Mouse (Mus musculus): Measurements from ENCODE around the gene Crhr1. TPM values are rescaled to one million over a fixed set of nuclear protein-coding genes. Genes with fewer than 3 reads are reported as not detected.

The Crhr1 gene
- polyA plus RNA-seq, 1 experiment from 2014 or later, result 0.20 TPM

DNA sequence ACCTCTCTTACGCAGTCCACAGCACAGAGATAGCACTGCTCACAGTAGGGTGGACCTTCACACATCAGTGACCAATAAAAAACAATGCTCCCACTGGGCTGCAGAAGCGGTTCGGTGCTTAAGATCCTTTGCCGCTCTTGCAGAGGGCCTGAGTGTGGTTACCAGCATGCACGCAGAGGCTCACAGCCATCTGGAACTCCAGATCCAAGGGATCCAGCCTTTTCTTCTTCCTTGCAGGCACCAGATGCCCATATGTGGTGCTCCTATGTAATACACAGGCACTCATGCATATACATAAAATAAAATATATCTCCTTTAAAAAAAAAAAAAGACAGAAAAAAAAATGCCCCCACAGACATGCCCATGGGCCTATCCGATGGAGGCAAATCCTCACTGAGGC, 19.0 kb upstream of the Crhr1 start:
- H3K27ac ChIP-seq, result no peak overlapping the region
- 81% methylated on average over 6 of the region's 6 CpGs for WGBS
- H3K4me1 ChIP-seq, result 0 out of 2 replicates have a peak, but pooled peaks cover 5% of the 10 kb centered on the region
- H3K4me3 ChIP-seq, result no peak overlapping the region
- no peak for DNase-seq (ENCODE audit: low spot score)
- peaks cover 10% of the 10 kb centered on the region; the same call in 1 of the 2 replicates for H3K27me3 ChIP-seq (ENCODE audit: insufficient read depth, poor library complexity, severe bottlenecking)
- H3K36me3 ChIP-seq, result no peaks in the 10 kb centered on the region
- no peaks in the 10 kb centered on the region for H3K9me3 ChIP-seq

DNA sequence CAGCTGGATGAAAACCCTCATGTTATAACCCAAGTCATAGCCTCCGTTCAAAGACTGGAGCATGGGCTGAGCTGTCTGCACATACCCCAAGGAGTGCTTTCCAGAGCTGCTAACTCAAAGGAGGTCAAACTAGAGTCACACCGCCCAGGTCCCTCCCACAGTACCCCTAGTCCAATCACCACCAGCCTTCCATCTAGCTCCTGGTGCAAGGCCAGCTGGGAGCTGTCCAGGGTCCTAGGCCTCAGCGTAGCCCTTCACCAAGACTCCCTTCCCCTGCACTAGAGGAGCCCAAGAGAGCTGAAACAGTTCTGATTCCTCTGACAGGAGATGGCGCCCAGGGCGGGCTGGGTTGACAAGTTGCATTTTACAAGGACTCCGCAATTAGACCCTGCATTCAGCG, 18.0 kb upstream of the Crhr1 start:
- no peak overlapping the region for H3K27ac ChIP-seq
- no peaks in the 10 kb centered on the region for H3K9me3 ChIP-seq
- H3K4me1 ChIP-seq, result 0 out of 2 replicates have a peak, but pooled peaks cover 5% of the 10 kb centered on the region
- H3K4me3 ChIP-seq, result no peak overlapping the region
- 3% methylated on average over 7 of the region's 7 CpGs for WGBS
- DNase-seq (ENCODE audit: low spot score), result peak; percentile 95
- H3K27me3 ChIP-seq (ENCODE audit: insufficient read depth, poor library complexity, severe bottlenecking), result peaks cover 5% of the 10 kb centered on the region; the same call in 1 of the 2 replicates
- H3K36me3 ChIP-seq, result no peaks in the 10 kb centered on the region

DNA sequence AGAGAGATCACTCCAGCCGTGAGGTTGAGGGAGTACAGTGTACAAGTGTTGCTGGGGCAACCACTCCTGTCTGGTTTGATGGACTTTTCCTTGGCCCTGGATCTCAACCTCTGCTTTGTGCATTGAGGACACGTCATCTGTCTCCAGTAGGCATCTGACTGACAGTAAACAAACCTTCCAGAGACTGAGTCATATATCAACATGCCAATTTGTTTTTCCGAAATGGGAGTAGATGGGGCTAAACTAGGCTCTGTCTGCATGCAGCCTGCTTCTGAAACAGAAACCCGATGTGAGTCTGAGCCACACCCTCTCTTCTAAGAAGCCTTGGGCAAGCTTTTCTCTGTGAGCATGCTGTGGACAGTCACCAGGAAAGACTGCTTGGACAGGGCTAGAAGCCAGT, 14.3 kb upstream of the Crhr1 start:
- Histone ChIP-seq H3K27ac (no peak overlapping the region), H3K4me1 (0 out of 2 replicates have a peak, but pooled peaks cover 5% of the 10 kb centered on the region), H3K36me3 (no peaks in the 10 kb centered on the region), H3K4me3 (no peak overlapping the region), H3K9me3 (no peaks in the 10 kb centered on the region), H3K27me3 (ENCODE audit: insufficient read depth, poor library complexity, severe bottlenecking) (no peaks in the 10 kb centered on the region; the same call in 1 of the 2 replicates)
- no peak for DNase-seq (ENCODE audit: low spot score)
- WGBS, result 57% methylated on average over 4 of the region's 4 CpGs

- WGBS, result 66% methylated on average over 7 of the region's 7 CpGs
These were observed 9.7 kb upstream of the Crhr1 start for GRCm38 (mm10) chr11:104122966-104123365.

GRCm38 (mm10) chr11:104123479-104123878, 9.2 kb upstream of the Crhr1 start:
- WGBS, result 78% methylated on average over 10 of the region's 10 CpGs
- Histone ChIP-seq H3K27ac (no peak overlapping the region), H3K36me3 (no peaks in the 10 kb centered on the region)

More at GRCm38 (mm10) chr11:104122966-104123365, 9.7 kb upstream of the Crhr1 start:
- Histone ChIP-seq H3K4me1 (no peaks in the 10 kb centered on the region), H3K27me3 (ENCODE audit: insufficient read depth, poor library complexity, severe bottlenecking) (peaks cover 23% of the 10 kb centered on the region; the same call in 1 of the 2 replicates), H3K9me3 (no peaks in the 10 kb centered on the region), H3K4me3 (no peak overlapping the region), H3K36me3 (no peaks in the 10 kb centered on the region), H3K27ac (no peak overlapping the region)
- no peak for DNase-seq (ENCODE audit: low spot score)

DNA sequence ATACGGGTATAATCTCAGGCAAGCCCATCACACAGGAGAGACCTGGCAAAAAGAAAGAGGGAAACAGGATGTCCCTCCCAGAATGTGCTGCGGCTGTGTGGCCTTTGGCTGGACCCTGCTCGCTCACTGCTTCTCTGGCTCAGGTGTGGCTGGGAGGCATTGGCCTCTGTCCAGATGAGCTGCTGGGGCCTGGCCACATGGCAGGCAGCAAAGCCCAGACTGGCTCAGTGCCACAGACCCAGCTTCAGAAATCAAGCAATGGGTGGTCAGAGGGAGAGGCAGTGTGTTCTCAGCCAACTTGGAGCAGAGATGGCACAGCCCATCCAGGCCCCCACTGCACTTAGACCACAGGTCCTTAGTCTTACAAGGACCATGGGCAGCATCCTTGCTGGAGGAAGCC, 8.1 kb upstream of the Crhr1 start:
- DNase-seq (ENCODE audit: low spot score), result no peak
- WGBS, result 82% methylated on average over 3 of the region's 3 CpGs

More at GRCm38 (mm10) chr11:104123479-104123878, 9.2 kb upstream of the Crhr1 start:
- H3K4me3 ChIP-seq, result no peak overlapping the region
- DNase-seq (ENCODE audit: low spot score), result no peak
- no peaks in the 10 kb centered on the region for H3K9me3 ChIP-seq
- H3K27me3 ChIP-seq (ENCODE audit: insufficient read depth, poor library complexity, severe bottlenecking), result peaks cover 28% of the 10 kb centered on the region; the same call in 1 of the 2 replicates
- H3K4me1 ChIP-seq, result no peaks in the 10 kb centered on the region

DNA sequence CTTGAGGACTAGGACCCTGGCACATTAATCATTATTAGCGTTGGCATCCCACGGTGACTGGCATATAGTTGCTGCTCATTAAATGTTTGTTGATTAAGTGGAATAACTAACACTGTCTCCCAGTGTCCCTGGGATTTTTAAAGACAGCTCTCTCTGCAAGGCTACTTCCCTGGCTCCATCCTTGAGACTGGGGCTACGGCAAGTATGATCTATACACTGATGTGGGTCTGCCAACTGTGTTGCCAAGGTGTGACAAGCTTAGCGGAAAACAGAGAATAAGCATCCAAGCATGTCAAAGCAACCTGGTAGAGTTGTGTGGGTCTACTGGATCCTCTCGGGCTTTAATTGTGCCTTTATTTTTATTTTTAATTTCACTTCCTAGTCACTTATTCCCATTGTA, 3.2 kb upstream of the Crhr1 start:
- no peaks in the 10 kb centered on the region for H3K36me3 ChIP-seq
- peaks cover 82% of the 10 kb centered on the region for H3K27me3 ChIP-seq (ENCODE audit: insufficient read depth, poor library complexity, severe bottlenecking)
- WGBS, result 83% methylated on average over 5 of the region's 5 CpGs
- no peaks in the 10 kb centered on the region for H3K9me3 ChIP-seq
- no peak overlapping the region for H3K4me3 ChIP-seq
- H3K4me1 ChIP-seq, result peaks cover 24% of the 10 kb centered on the region
- no peak overlapping the region for H3K27ac ChIP-seq
- DNase-seq (ENCODE audit: low spot score), result no peak

More for the DNA sequence above, 8.1 kb upstream of the Crhr1 start:
- Histone ChIP-seq H3K27ac (no peak overlapping the region), H3K9me3 (no peaks in the 10 kb centered on the region), H3K36me3 (no peaks in the 10 kb centered on the region), H3K27me3 (ENCODE audit: insufficient read depth, poor library complexity, severe bottlenecking) (peaks cover 36% of the 10 kb centered on the region), H3K4me1 (no peaks in the 10 kb centered on the region), H3K4me3 (no peak overlapping the region)

DNA sequence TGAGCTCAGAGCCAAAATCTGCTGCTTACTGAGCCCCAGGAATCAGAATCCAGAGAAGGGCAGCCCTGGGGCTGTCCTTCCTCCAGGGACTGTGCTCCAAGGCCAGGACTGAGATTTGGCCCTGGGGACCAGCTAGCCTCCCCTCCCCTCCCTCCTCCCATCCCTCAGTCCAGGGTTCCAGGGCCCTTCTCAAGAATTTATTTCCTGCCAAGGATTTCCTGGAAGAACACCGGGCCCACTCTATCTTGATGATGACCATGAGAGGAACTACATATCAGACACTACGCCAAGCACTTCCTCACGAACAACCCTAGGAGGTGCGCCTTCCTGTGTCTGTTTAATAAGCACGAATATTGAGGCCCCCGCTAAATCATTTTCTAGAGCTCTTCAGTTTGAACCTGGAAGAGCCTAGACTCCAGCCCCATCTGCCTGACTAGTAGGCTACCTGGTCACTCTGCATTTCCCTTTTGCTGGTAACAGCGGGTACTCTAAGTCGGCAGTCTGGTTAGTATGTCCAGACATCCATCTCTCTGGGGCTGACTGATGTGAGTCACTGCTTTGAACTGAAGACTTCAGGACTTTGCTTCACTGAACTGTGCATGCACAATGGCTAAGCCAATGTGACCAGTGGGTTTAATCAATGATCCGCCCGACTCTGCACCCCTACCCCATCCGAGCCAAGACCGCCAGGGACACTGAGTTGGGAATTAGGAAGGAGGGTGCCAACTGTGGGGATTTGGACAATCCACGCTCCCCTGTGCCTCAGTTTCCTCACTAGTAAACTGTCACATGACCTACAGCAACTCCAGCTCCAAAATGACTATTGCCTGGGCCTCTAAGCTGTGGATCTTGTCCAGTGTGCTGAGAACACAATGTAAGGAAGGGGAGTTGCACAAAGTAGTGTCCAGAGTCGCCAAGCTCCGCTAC, 1.7 kb upstream of the Crhr1 start:
- Histone ChIP-seq H3K4me1 (peaks cover 24% of the 10 kb centered on the region), H3K27ac (no peak overlapping the region), H3K36me3 (no peaks in the 10 kb centered on the region), H3K4me3 (no peak overlapping the region), H3K27me3 (ENCODE audit: insufficient read depth, poor library complexity, severe bottlenecking) (peaks cover 90% of the 10 kb centered on the region), H3K9me3 (no peaks in the 10 kb centered on the region)
- DNase-seq (ENCODE audit: low spot score), result no peak
- 64% methylated on average over 15 of the region's 15 CpGs for WGBS

DNA sequence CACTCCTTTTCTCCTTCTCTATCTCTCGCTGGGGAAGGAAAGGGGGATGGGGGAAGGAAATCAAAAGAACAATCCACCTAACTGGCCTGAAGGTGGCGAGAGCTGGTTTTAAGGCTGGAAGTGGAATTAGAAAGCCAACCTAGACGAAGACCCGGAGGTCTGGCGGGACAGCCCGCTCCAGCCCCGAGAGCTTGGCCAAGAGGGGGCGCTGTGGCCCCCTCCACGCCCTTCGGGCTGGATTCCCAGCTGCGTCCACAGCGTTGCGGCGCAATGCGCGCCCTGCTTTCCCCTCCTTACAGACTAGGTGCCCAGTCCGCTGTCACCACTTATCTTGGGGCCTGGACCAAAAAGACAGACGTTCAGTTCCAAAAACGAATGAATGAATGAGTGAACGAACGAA, 899 bp upstream of the Crhr1 start:
- Histone ChIP-seq H3K27ac (no peak overlapping the region), H3K27me3 (ENCODE audit: insufficient read depth, poor library complexity, severe bottlenecking) (peaks cover 93% of the 10 kb centered on the region), H3K4me3 (peak overlapping the region; percentile 63), H3K4me1 (peaks cover 24% of the 10 kb centered on the region), H3K36me3 (no peaks in the 10 kb centered on the region), H3K9me3 (no peaks in the 10 kb centered on the region)
- WGBS, result under 1% methylated on average over 21 of the region's 21 CpGs
- no peak for DNase-seq (ENCODE audit: low spot score)

DNA sequence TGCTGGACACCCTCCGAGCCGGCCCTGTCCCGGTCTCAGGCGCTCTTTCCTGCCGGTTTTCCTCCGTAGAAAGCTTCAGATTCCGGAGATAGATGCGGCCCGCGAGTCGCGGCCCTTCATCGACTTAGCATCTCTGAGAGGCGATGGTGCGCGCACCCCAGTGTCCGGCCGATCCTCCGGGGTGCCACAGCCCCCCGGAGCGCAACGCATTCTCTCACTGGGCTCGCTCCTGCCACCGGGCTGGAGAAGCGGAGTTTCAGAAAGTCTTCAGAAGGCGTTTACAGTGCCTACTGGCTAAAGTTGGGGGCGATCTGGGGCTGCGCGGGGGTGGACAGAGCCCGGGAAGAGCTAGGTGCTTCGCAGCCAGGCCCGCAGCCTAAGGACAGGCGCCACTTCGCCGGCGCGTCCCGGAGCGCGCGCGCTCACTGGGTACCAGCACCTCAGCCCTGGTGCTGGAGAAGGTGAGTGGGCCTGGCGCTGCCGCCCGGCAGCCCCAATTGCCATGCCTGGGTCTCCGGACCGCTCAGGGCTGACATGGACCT, 858 bp downstream of the Crhr1 start:
- Histone ChIP-seq H3K27me3 (ENCODE audit: insufficient read depth, poor library complexity, severe bottlenecking) (peaks cover 95% of the 10 kb centered on the region), H3K9me3 (no peaks in the 10 kb centered on the region), H3K27ac (no peak overlapping the region), H3K4me3 (peak overlapping the region; percentile 63), H3K36me3 (no peaks in the 10 kb centered on the region), H3K4me1 (peaks cover 24% of the 10 kb centered on the region)
- no peak for DNase-seq (ENCODE audit: low spot score)
- under 1% methylated on average over 47 of the region's 47 CpGs for WGBS

- peaks cover 82% of the 10 kb centered on the region for H3K27me3 ChIP-seq (ENCODE audit: insufficient read depth, poor library complexity, severe bottlenecking)
- H3K4me1 ChIP-seq, result no peaks in the 10 kb centered on the region
- 69% methylated on average over 3 of the region's 3 CpGs for WGBS
- DNase-seq (ENCODE audit: low spot score), result no peak
- no peaks in the 10 kb centered on the region for H3K9me3 ChIP-seq
- H3K4me3 ChIP-seq, result no peak overlapping the region
- no peaks in the 10 kb centered on the region for H3K36me3 ChIP-seq
- no peak overlapping the region for H3K27ac ChIP-seq
These were observed 6.3 kb downstream of the Crhr1 start for GRCm38 (mm10) chr11:104138976-104139375.

DNA sequence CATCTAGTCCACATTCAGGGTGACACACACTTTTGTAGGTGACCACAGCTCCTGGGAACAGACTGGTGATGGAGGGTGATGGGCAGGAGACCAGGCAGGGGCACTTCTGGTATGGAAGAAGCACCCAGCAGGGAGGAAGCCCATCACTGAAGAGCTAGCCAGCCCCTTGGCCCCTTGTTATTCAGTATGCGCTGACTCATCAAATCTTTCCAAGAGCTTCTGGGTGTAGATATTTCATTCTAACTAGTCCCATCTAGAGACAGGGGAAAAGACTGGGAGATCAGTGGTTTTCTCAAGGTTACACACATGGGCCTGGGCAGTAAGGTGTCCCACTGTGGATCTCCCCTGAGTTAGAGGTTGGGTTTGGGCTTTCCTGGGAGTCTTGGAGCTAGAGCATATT, 12.3 kb downstream of the Crhr1 start:
- Histone ChIP-seq H3K36me3 (no peaks in the 10 kb centered on the region), H3K27me3 (ENCODE audit: insufficient read depth, poor library complexity, severe bottlenecking) (peaks cover 42% of the 10 kb centered on the region), H3K9me3 (no peaks in the 10 kb centered on the region), H3K4me1 (no peaks in the 10 kb centered on the region), H3K27ac (no peak overlapping the region), H3K4me3 (no peak overlapping the region)
- no peak for DNase-seq (ENCODE audit: low spot score)
- WGBS, result 100% methylated on average over 1 of the region's 1 CpGs

DNA sequence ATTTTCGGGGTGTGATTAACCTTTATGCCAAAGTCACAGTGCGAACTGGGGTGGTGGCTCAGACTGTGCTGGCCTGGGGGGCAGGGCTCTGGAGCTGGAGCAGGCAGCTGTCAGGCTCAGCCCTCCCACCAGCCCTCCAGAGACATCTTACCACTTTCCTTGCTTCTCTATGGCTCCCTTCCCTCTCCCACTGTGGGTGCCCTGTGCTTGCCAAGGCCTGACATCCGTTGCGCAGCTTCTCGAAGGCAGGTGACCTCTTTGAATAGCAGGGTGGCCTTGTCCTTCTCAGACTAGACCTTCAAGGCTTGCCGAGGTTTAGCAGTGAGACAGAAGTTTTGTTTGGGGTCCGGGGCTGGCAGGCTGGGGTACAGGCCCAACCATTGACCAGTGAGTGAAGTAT, 16.1 kb downstream of the Crhr1 start:
- no peak for DNase-seq (ENCODE audit: low spot score)
- no peak overlapping the region for H3K4me3 ChIP-seq
- 68% methylated on average over 7 of the region's 7 CpGs for WGBS
- H3K27me3 ChIP-seq (ENCODE audit: insufficient read depth, poor library complexity, severe bottlenecking), result peaks cover 41% of the 10 kb centered on the region
- H3K4me1 ChIP-seq, result no peaks in the 10 kb centered on the region
- no peaks in the 10 kb centered on the region for H3K9me3 ChIP-seq
- no peaks in the 10 kb centered on the region for H3K36me3 ChIP-seq
- no peak overlapping the region for H3K27ac ChIP-seq
